7 mouse cellular contexts compared by ENCODE assay signal in genomic region chr12:52503131-52503455, GRCm38 (mm10). TPM values are rescaled to one million over a fixed set of nuclear protein-coding genes. Genes with fewer than 3 reads are reported as not detected.
A peak's percentile ranks its signal among the peaks of the same experiment; 100 is the strongest.
DNase-seq lines count a peak whose midpoint lies in the region; ATAC-seq and TF ChIP-seq lines count a peak whose summit lies in the region.

No protein-coding gene starts in this region.

- H3K27me3 ChIP-seq in lung, embryonic 15.5 days: no peaks in the 10 kb centered on the region
- no peaks in the 10 kb centered on the region for H3K27me3 ChIP-seq in limb, embryonic 15.5 days
- H3K27me3 ChIP-seq in stomach, embryonic 14.5 days (ENCODE audit: control insufficient read depth, insufficient read depth, low read length): no peaks in the 10 kb centered on the region

- TF ChIP-seq POLR2A in embryonic fibroblast, embryonic 13.5 days (IDR thresholded peaks at IDR 0.05; ENCODE audit: low read depth, low read length): no peak

- peak overlapping the region; percentile 75 for H3K9ac ChIP-seq in lung, embryonic 15.5 days
- peak overlapping the region; percentile 63 for H3K9ac ChIP-seq in limb, embryonic 15.5 days
- peak overlapping the region; percentile 47 for H3K9ac ChIP-seq in stomach, embryonic 14.5 days (replicated peaks; ENCODE audit: low read depth, low read length)

- peak overlapping the region; percentile 79 for H3K4me2 ChIP-seq in lung, embryonic 15.5 days
- H3K4me2 ChIP-seq in limb, embryonic 15.5 days: peak overlapping the region; percentile 68
- H3K4me2 ChIP-seq in stomach, embryonic 14.5 days (replicated peaks; ENCODE audit: low read depth, low read length): peak overlapping the region; percentile 62

- no peak for TF ChIP-seq CTCF in embryonic fibroblast, embryonic 13.5 days (IDR thresholded peaks at IDR 0.05; ENCODE audit: borderline replicate concordance, insufficient read depth, low read length)

- no peaks in the 10 kb centered on the region for H3K36me3 ChIP-seq in lung, embryonic 15.5 days
- no peaks in the 10 kb centered on the region for H3K36me3 ChIP-seq in limb, embryonic 15.5 days
- H3K36me3 ChIP-seq in stomach, embryonic 14.5 days (ENCODE audit: control insufficient read depth, insufficient read depth, low read length): no peaks in the 10 kb centered on the region

- no peak for DNase-seq in lung, postnatal 14 days
- DNase-seq in adrenal gland, postnatal 25 days: no peak
- no peak for DNase-seq in frontal cortex, postnatal 36 days (ENCODE audit: low spot score in 2 of 2)

- ATAC-seq in lung, embryonic 15.5 days (ENCODE audit: borderline replicate concordance, extremely low read depth, low FRiP score, low TSS enrichment): peak; percentile 32
- ATAC-seq in limb, embryonic 15.5 days (ENCODE audit: insufficient number of reproducible peaks, low FRiP score, low TSS enrichment, low read depth): peak; percentile 31
- peak; percentile 56; the same call in 1 of the 2 replicates for ATAC-seq in stomach, embryonic 14.5 days (ENCODE audit: insufficient number of reproducible peaks, insufficient read depth, low FRiP score, low read depth)

- H3K9me3 ChIP-seq in lung, embryonic 15.5 days: no peaks in the 10 kb centered on the region
- no peaks in the 10 kb centered on the region for H3K9me3 ChIP-seq in limb, embryonic 15.5 days
- no peaks in the 10 kb centered on the region for H3K9me3 ChIP-seq in stomach, embryonic 14.5 days (ENCODE audit: control insufficient read depth, low read depth, low read length)

- peak overlapping the region; percentile 99 for H3K27ac ChIP-seq in lung, embryonic 15.5 days
- H3K27ac ChIP-seq in embryonic fibroblast, embryonic 13.5 days (ENCODE audit: insufficient read depth, low read length): peak overlapping the region; percentile 90
- H3K27ac ChIP-seq in limb, embryonic 15.5 days: peak overlapping the region; percentile 100
- peak overlapping the region; percentile 98 for H3K27ac ChIP-seq in stomach, embryonic 14.5 days (ENCODE audit: low read length)

- WGBS in lung, embryonic 15.5 days: under 1% methylated on average over 13 of the region's 13 CpGs
- under 1% methylated on average over 13 of the region's 13 CpGs for WGBS in limb, embryonic 15.5 days
- WGBS in stomach, embryonic 14.5 days: 1% methylated on average over 13 of the region's 13 CpGs

- peak overlapping the region; percentile 85 for H3K4me3 ChIP-seq in lung, embryonic 15.5 days
- peak overlapping the region; percentile 51 for H3K4me3 ChIP-seq in embryonic fibroblast, embryonic 13.5 days (ENCODE audit: insufficient read depth, low read length)
- peak overlapping the region; percentile 95 for H3K4me3 ChIP-seq in limb, embryonic 15.5 days
- H3K4me3 ChIP-seq in stomach, embryonic 14.5 days (ENCODE audit: low read depth, low read length): peak overlapping the region; percentile 99

- peaks cover 15% of the 10 kb centered on the region; the same call in 1 of the 2 replicates for H3K4me1 ChIP-seq in lung, embryonic 15.5 days
- H3K4me1 ChIP-seq in embryonic fibroblast, embryonic 13.5 days (ENCODE audit: control insufficient read depth, insufficient read depth, low read length): no peaks in the 10 kb centered on the region
- 0 out of 2 replicates have a peak, but pooled peaks cover 5% of the 10 kb centered on the region for H3K4me1 ChIP-seq in limb, embryonic 15.5 days
- H3K4me1 ChIP-seq in stomach, embryonic 14.5 days (ENCODE audit: control insufficient read depth, insufficient read depth, low read length): 0 out of 2 replicates have a peak, but pooled peaks cover 3% of the 10 kb centered on the region

RNA-seq across cellular contexts. Expression of gene Arhgap5, which starts 0.7 kb away (rescaled TPM):
- 42.3 and 46.8 TPM in 2 replicates for polyA plus RNA-seq in lung, embryonic 15.5 days (2015; fragmentation: Nextera tagmentation; extraction: Ambion mirVana)
- 95.6 and 121 TPM in 2 replicates for polyA plus RNA-seq in embryonic fibroblast, embryonic 13.5 days (2011; ENCODE audit: insufficient read length, low read depth, missing spikeins)
- polyA plus RNA-seq in limb, embryonic 15.5 days (2015; fragmentation: Nextera tagmentation; extraction: Ambion mirVana): 41.3 and 42.5 TPM in 2 replicates
- polyA plus RNA-seq in stomach, embryonic 14.5 days (2014; fragmentation: Nextera tagmentation; extraction: Ambion mirVana): 58.0 and 62.8 TPM in 2 replicates
- total RNA-seq in adrenal gland, postnatal 25 days (2021): 75.8 and 81.4 TPM in 2 replicates
